Mouse (Mus musculus) spleen, embryonic (tissue): ENCODE results near the gene Aunip.

Source experiments
- CTCF ChIA-PET: fragments of 350-600 bp; sonication (Branson Sonifier 250); formaldehyde crosslinking; loops from one replicate; lab custom pipeline; 2022; lab: Charles Lee

Gene Aunip

DNA sequence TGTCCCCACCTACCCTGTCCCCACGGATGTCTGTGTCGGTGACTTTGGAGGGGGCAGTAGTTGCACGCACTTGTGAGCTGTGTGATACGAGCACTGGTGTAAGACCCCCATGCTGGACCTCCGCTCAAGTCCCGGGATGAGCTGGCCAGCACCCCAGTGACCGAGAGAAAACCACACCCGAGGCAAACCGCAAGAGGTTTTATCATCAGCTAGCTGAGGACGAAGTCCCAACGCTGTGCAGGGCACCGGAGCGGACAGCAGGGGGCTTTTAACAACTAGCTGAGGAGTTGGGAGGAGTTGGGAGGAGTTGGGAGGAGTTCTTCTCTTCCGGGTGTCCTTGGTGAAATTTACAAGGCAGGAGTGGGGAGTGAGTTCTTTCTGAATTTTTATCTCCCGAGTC, 2.0 kb downstream of the Aunip start:
- CTCF ChIA-PET, result no interaction called here

DNA sequence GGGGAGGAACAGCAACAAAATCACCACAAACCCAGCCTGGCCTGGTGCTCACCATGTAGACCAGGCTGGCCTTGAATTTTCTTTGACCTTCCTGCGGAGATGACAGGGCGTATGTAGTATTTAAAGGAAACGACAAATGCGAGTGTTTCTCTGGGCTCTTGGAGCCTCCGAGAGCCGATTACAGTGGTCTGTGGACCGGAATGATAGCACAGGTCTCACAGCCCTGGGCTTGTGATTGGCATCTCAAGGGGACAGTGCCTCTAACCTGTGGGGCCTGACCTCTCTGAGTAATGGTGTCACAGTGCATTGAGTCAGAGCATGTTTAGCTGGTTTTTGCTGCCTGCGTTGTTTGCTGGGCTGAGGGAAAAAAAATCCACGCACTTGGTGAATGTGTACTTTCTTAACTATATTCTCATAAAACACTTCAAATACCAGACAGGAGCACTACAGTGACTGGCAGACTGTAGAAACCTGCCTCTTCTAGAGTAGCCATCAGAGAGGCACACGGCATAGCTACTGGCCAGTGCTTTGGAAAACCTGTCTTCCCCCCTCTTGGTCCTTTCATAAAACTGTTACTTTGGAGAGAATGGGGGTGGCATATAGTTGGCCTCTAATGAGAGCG, 3.6 kb downstream of the Aunip start:
- CTCF ChIA-PET, result no interaction called here

DNA sequence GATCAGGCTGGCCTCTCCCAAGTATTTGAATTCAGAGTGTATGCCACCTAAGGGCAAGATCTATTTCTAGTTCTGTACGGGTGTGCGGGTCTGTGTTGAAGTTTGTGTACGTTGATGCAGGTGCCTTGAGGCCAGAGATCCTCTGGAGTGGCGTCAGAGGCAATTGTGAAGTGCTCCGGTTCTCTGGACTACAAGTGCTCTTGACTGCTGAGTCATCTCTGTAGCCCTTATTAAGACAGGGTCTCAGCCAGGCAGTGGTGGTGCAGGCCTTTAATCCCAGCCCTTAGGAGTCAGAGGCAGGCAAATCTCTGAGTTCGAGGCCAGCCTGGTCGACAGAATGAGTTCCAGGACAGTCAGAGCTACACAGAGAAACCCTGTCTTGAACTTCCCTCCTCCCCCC, 4.8 kb downstream of the Aunip start:
- CTCF ChIA-PET, result interaction anchor here (0.7 to 0.9 kb wide), 2 partner anchors 23 to 1440 kb away, joined by 3 read pairs; no protein-coding TSS in a partner anchor

DNA sequence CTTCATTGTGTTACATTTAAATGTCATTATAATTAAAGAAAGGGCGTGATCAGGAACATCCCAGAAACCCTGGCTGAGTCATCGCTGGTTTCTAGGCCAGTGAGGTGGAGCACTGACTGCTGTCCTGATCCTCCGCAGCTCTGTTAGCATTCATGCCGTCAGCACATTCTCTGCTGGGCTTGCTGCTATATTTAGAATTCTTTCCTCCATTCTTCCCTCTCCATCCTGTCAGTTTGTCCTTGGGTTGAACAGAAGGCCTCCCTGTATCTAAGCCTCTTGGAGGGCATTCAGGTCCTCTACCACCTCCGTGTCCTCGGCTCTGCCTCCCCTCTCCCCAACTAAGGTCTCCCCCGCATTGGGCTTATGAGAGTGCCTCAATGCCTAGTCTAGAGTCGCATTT, 6.2 kb downstream of the Aunip start:
- CTCF ChIA-PET, result no interaction called here

DNA sequence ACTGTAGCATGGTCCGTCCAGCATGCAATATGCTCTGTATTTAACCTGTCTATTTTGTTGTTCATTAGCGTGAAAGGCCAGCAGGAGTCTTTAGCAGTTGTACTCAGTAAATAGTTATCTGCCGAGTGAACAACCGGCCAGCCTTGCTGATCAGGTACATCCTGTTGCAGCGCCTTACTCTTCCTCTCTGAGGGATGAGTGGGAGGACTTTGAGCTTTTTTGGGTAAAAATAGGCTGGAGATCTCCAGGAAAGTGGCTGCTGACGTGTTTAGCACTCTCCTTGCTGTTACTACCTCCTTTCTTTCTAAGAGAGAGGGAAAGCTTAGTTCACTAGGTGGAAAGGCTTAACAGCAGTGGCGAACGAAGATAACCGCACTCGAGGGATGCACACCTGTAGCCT, 6.9 kb downstream of the Aunip start:
- CTCF ChIA-PET, result no interaction called here

DNA sequence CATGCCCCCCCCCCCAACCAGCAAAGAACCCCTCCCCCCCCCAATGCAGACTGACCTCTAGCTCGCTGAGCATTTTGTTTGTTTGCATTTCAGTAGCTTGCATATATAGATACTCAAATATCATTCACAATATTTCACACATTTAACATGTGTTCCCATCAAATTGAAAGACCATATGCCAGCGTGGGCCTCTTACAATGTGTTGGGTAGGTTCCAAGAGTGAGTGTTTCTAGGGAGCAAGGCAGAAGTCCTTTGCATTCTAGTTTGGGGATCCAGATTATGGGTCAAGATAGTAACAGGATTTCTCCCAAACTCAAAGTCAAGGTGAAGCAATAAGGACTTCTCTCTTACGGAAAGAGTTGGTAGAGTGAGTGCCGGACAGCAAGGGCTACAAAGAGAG, 7.7 kb downstream of the Aunip start:
- CTCF ChIA-PET, result interaction anchor here (0.6 kb wide), 2 partner anchors 16 to 226 kb away, joined by 5 to 7 read pairs; no protein-coding TSS in a partner anchor

DNA sequence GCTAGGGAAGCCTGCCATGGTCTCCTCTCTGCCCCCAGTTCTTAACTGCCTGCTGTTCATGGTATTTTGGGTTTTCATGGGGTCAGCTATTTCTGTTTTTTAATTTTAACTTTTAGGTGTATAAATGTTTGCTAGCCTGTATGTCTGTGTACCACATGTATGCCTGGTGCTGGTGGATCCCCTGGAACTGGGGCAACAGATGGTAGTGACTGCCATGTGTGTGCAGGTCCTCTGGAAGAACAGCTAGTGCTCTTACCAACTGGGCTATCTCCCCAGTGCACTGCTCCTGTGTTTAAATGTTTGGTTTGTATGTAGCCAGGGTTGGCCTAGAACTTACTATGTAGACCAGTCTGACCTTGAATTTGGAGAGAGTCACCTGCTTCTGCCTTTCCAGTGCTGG, 8.5 kb downstream of the Aunip start:
- CTCF ChIA-PET, result no interaction called here

DNA sequence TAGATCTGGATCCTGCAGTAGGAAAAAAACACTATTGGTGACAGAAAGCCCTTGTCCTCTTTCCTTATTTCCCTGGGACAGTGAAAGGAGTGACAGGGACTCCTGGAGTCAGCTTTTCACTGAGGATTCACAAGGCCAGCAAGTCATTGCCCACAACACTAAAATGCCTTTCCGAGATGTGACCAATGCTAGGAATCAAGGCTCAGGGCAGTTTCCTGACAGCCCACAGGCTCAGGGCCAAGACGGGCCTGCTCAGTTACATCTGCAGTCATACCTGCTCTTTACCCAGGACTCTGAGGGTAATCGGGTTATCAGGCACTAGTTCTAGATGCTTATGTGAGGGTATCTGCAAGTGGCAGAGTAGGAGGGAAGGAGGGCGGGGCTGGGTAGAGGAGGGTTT, 12.6 kb downstream of the Aunip start:
- CTCF ChIA-PET, result no interaction called here

DNA sequence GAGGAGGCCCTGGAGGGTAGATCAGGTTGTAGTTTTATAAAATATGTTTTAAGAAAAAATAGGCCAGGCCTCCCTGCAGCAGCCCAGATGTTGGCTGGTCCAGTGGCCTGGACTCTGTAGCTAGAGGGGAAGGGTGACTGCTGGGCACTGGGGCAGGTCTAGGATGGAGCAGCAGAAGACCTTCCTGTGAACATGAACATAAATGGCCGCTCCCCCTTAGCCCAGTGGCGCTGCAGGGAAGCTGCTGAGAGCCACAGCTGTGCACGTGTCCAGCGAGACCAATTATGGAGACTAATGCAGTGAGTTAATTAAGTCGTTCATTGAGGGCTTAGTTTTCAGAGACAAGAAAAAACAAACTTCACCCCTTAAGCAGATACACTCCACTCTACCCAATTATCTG, 15.0 kb downstream of the Aunip start:
- CTCF ChIA-PET, result no interaction called here

DNA sequence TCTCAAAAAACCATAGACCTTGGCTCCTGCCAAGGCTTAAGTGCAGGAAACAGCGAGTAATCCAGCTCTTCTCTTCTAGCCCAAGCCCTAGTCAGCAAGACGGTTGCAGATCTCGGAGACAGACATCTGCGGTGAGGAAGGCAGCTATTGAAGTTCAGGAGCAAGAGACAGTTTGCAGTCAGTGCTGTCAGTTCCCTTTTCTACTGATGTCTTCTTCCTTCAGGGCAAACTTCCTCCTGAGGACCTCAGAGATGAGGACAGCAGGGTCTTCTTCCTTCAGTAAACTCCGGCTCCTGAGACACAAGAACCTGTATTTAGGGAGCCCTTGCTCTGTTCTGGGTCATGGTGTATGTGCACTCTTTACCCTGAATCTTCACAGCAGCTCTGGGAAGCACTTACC, 15.4 kb downstream of the Aunip start:
- CTCF ChIA-PET, result no interaction called here

DNA sequence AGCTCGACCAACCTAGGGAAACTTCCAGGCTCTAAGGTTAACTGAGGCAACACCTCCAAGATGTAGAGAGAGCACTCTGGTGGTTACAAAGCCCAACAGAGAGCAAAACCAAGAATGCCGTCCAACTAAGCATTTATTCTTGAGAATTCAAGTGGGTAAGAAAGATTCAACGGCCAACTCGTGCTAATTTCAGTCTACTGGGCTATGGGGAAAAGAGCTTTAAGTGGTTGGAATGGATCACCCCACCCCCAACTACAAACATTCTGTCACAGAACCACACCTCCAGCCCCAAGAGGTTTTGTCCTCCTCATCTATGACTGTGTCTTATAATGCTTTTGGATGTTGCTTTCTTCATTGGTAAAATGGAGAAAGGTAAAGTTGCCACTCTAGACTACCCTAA, 22.1 kb downstream of the Aunip start:
- CTCF ChIA-PET, result no interaction called here

DNA sequence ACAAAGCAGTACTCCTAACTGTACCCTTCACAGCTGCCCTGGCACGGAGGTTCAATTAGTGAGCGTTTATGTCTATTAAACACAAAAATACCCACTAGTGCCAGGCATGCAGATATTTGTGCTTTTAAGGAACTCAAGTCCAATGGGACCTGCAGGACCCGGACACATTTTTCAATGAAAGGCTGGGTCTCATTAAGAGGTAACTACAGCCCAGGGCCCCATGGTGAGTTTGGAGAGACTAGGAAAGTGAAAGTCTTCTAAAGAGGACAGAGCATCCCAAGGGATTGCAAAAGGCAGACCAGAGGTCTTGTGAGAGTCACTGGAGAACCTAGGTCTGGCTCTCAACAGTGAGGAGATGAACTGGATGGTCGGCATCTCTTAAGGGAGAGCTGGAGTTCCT, 22.6 kb downstream of the Aunip start:
- CTCF ChIA-PET, result interaction anchor here (0.7 kb wide), 1 partner anchor 139 kb away, joined by 3 read pairs; no protein-coding TSS in a partner anchor

DNA sequence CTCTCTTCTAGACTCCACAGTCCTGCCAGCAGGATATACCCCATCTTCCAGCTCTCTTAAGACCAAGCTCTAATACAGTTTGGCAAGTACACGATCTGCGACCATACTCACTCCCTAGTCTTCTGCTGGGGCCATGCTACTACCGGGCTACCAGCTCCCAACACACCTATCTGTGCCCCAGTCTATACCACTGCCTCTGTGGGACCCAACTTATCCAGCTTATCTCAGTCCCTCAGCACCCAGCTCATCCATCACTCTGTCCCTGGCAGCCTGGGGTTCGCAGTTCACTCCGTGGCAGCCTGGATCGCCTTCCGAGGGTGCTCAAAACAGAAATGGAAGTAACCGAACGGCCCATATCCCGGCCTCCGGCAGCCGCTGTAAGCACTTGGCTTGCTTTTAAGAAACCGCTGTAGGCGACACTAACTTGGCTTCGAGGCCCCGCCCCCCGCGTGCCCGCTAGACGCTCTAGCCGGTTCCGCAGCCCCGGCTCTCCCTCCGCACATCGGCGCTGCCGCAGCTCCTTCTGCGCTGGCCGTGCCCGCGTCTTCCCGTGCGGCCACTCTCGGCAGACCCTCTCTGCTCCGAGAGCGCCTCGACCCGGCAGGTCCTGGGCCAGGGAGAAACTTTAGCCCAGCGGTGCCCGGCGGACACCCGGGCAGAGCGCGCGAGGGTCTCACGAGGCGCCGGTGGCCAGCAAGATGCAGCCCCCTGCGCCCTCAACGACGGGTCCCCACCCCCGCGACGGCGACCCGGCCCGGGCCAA, 23.5 kb downstream of the Aunip start:
- CTCF ChIA-PET, result interaction anchor here (0.5 to 0.7 kb wide), 2 partner anchors 16 to 139 kb away, joined by 3 to 5 read pairs; no protein-coding TSS in a partner anchor

DNA sequence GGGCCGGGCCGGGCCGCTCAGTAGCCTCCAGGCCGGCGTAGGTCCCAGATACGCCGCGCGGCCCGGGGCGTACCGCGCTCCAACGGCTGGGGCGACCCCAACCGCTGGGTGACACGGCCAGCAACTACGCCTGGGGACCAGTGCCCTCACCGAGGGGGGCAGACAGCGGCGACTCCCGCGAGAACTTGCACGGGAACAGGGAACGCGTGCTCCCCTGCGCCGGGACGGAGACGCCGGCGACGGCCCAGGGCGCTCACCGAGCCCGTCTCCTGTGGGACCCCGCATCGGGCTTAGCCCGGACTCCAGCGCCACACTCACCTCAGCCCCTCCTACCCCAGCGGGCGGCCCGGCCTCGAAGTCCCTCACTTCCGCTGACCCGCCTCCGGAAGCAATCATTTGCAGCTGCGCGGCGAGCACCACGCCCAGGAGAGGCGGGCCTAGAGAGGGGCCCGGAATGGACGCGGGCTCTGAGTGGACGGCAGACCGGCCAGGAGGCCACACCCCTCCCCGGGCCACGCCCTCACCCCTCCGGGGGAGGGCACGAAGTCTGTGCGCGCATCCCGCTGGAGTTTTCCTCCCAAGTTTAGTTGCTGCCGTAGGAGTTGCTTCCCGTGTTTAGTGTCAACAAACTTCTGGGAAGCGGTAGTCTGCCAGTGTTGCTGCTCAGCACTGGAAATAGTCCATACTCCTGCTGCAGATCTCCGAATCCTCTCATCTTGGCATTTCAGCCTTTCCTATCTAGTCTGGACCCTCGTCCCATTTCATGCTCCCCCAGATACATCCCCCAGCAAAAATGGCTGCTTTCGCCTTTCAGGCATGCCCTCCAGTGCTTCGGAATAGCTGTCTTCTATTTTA, 24.4 kb downstream of the Aunip start, which contains the start of gene Mtfr1l:
Gene Mtfr1l (minus strand): TSS at position 456 of the 855 bp plus-strand sequence.
- CTCF ChIA-PET, result interaction anchor here (0.6 kb wide), 2 partner anchors 38 to 238 kb away, joined by 3 to 5 read pairs; no protein-coding TSS in a partner anchor

DNA sequence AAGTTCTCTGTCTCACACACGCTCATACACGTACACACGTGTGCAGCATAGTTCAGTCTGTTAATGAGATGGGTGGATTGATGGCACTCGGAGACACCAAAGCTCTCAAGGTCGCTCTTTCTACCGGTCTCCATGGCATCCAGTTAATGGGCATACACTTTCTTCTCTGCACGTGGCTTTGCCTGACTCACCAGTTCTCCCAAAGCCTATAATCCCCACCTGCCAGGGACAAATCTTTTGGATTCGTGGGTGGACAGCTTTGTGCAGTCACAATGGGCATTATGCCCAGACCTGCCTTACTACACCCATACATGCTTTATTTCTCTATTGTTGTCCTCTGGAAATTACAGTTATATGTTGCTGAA, 25.0 kb downstream of the Aunip start:
- CTCF ChIA-PET, result interaction anchor here (0.6 kb wide), 2 partner anchors 39 to 238 kb away, joined by 3 to 5 read pairs; no protein-coding TSS in a partner anchor

DNA sequence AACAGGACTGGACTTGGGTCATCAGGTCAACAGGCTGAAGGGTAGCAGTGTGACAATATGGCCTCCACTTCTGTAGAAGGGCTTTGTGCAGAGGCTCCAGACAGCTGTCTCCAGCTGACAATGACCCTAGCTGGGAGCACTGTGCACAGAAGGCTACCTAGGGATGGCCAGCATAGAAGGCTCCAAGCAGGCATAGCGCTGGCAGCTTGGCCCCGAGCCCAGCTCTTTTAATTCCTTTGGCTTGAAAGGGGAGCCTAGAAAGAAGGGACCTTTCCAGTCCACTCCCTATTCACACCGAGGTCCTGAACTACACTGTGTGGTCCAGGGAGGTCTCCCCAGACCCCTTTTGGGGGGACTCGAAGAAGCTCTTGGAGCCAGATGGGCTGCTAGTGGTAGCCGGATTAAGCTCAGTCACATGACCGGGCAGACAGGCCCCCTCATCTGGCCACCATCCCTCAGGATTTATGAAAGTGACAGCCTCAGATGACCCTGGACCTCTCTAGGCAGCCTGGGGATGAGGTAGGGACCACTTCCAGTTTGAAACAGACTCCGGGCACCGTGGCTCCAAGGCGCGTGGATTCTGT, 28.3 kb downstream of the Aunip start:
- CTCF ChIA-PET, result interaction anchor here (0.8 kb wide), 1 partner anchor 24 kb away, joined by 3 read pairs; no protein-coding TSS in a partner anchor

DNA sequence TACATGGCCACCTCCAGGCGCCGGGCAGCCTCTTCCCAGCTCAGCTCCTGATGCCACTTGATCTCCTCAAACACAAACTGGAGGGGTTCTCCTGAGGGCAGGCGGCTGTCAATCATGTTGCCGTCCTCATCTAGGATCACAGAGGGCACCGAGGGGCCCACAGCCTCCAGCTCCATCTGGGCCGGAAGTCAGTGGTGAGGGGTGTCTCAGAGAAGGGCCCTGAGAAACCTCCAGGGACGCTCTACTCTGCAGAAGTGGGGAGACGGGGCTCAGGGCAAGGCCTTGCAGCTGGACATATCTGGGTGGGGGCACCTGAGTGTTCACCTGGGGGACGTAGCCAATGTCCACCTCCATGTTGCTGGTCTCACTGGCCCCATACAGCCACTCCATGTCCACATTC, 31.9 kb downstream of the Aunip start:
- CTCF ChIA-PET, result interaction anchor here (1.0 to 4.0 kb wide), 3 partner anchors 14 to 171 kb away, joined by 3 to 22 read pairs (median 5); no protein-coding TSS in a partner anchor

DNA sequence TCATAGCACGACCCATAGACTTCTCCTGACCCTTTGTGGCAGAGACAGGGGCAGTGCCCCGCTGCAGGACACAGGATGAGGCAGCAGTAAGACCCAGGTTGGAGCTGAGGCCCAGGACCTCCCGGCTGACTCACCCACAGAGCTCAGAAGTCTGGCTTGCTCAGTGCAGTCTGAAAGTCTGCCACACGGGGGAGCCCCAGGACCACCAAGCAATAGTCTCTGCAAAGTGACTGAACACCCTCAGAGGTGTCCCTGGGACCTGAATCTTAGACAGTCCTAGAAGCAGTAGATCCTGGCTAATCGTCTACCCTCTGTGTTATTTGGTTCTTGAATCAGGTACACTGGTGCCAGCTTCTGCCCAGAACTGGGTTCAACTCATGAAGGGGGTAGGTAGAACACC, 32.5 kb downstream of the Aunip start:
- CTCF ChIA-PET, result interaction anchor here (1.0 to 4.0 kb wide), 3 partner anchors 14 to 171 kb away, joined by 3 to 22 read pairs (median 5); no protein-coding TSS in a partner anchor

DNA sequence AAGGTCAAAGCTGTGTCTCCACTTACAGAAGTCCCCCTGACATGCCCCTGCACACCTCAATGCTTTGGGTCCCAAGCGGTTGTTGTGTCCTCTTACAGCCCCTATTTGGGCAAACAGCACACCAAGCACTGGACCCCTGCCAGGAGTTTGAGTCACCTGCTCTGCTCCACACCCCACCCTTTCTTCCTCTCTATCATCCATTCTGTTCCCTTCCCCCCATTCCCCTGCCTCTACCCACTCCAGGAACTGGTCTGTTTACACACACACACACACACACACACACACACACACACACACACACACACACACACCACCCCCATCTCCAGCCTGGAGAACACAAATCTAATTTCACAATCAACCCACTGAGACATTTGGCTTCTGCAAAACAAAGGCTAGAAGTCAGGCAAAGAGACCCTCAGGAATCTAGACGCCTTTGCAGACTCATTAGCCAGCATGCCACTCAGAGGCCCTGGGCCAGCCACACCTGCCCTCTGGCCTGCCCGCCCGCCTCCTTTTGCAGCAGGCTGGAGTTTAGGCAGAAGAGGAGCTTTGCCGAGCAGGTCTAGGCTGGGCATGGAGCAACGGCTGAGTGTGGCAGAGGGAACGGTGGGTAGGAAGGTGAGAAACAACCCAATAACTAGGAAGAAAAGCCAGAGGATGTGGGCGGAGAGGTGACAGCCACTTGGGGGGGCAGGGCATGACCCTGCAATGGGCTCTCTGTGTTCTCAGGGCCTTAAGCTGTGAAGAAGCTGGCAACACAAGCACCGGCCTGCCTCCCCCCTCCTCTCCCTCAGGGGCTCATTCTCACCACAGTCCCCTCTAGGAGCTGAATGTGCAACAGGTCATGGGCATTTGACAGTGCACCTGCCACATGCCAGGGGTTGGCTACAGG, 36.3 kb downstream of the Aunip start:
- CTCF ChIA-PET, result no interaction called here
